Mouse (Mus musculus): ENCODE results near the gene Spata13. TPM values are rescaled to one million over a fixed set of nuclear protein-coding genes. Genes with fewer than 3 reads are reported as not detected.

The Spata13 gene
- polyA plus RNA-seq, 1 experiment from 2014 or later: 34.8 TPM

- H3K36me3 ChIP-seq: no peaks in the 10 kb centered on the region
- 13% methylated on average over 7 of the region's 7 CpGs for WGBS
- peak overlapping the region; percentile 53; the same call in 1 of the 2 replicates for H3K9ac ChIP-seq
- peak overlapping the region; percentile 40 for H3K4me2 ChIP-seq
- H3K9me3 ChIP-seq: no peaks in the 10 kb centered on the region
- no peak for ATAC-seq (ENCODE audit: low FRiP score)
- peak overlapping the region; percentile 26 for H3K27ac ChIP-seq
- H3K4me3 ChIP-seq: 0 out of 2 replicates have a peak overlapping the region, but pooled peaks have one; percentile 9
- no peaks in the 10 kb centered on the region for H3K27me3 ChIP-seq
- H3K4me1 ChIP-seq (replicated peaks): peaks cover 82% of the 10 kb centered on the region
These were observed 53.4 kb downstream of the Spata13 start for GRCm38 (mm10) chr14:60687241-60687640.

- H3K4me3 ChIP-seq: no peak overlapping the region
- ATAC-seq (ENCODE audit: low FRiP score): no peak
- peaks cover 84% of the 10 kb centered on the region for H3K4me1 ChIP-seq (replicated peaks)
- H3K4me2 ChIP-seq: no peak overlapping the region
- H3K9ac ChIP-seq: no peak overlapping the region; the same call in 1 of the 2 replicates
- no peaks in the 10 kb centered on the region for H3K27me3 ChIP-seq
- WGBS: 28% methylated on average over 7 of the region's 7 CpGs
- no peak overlapping the region for H3K27ac ChIP-seq
- no peaks in the 10 kb centered on the region for H3K36me3 ChIP-seq
- no peaks in the 10 kb centered on the region for H3K9me3 ChIP-seq
These were observed 54.9 kb downstream of the Spata13 start for GRCm38 (mm10) chr14:60688509-60689205.

GRCm38 (mm10) chr14:60689768-60690167, 56.0 kb downstream of the Spata13 start:
- Histone ChIP-seq H3K27me3 (no peaks in the 10 kb centered on the region), H3K4me2 (no peak overlapping the region), H3K4me3 (no peak overlapping the region), H3K36me3 (no peaks in the 10 kb centered on the region), H3K9ac (no peak overlapping the region), H3K4me1 (replicated peaks) (peaks cover 83% of the 10 kb centered on the region), H3K27ac (no peak overlapping the region), H3K9me3 (no peaks in the 10 kb centered on the region)
- 70% methylated on average over 5 of the region's 5 CpGs for WGBS
- no peak for ATAC-seq (ENCODE audit: low FRiP score)

- Histone ChIP-seq H3K4me1 (replicated peaks) (peaks cover 83% of the 10 kb centered on the region), H3K9ac (no peak overlapping the region)
- no peak for ATAC-seq (ENCODE audit: low FRiP score)
These were observed 56.8 kb downstream of the Spata13 start for GRCm38 (mm10) chr14:60690631-60691030.

GRCm38 (mm10) chr14:60693122-60693536, 59.3 kb downstream of the Spata13 start:
- peak overlapping the region; percentile 0; the same call in 1 of the 2 replicates for H3K9ac ChIP-seq
- no peak overlapping the region for H3K4me3 ChIP-seq
- H3K27ac ChIP-seq: 0 out of 2 replicates have a peak overlapping the region, but pooled peaks have one; percentile 31
- H3K36me3 ChIP-seq: no peaks in the 10 kb centered on the region
- peaks cover 68% of the 10 kb centered on the region for H3K4me1 ChIP-seq (replicated peaks)
- 42% methylated on average over 11 of the region's 11 CpGs for WGBS
- H3K9me3 ChIP-seq: no peaks in the 10 kb centered on the region
- no peak overlapping the region for H3K4me2 ChIP-seq
- ATAC-seq (ENCODE audit: low FRiP score): no peak
- H3K27me3 ChIP-seq: no peaks in the 10 kb centered on the region

More at GRCm38 (mm10) chr14:60690631-60691030, 56.8 kb downstream of the Spata13 start:
- Histone ChIP-seq H3K27ac (no peak overlapping the region), H3K9me3 (no peaks in the 10 kb centered on the region), H3K36me3 (no peaks in the 10 kb centered on the region), H3K4me2 (no peak overlapping the region), H3K27me3 (no peaks in the 10 kb centered on the region), H3K4me3 (no peak overlapping the region)
- WGBS: 24% methylated on average over 7 of the region's 7 CpGs

- peaks cover 66% of the 10 kb centered on the region for H3K4me1 ChIP-seq (replicated peaks)
These were observed 59.9 kb downstream of the Spata13 start for GRCm38 (mm10) chr14:60693666-60694065.

GRCm38 (mm10) chr14:60694215-60694997, 60.6 kb downstream of the Spata13 start:
- H3K4me3 ChIP-seq: no peak overlapping the region
- H3K4me2 ChIP-seq: no peak overlapping the region
- peaks cover 65% of the 10 kb centered on the region for H3K4me1 ChIP-seq (replicated peaks)
- no peaks in the 10 kb centered on the region for H3K36me3 ChIP-seq
- H3K9ac ChIP-seq: no peak overlapping the region
- no peaks in the 10 kb centered on the region for H3K27me3 ChIP-seq
- no peaks in the 10 kb centered on the region for H3K9me3 ChIP-seq
- no peak for ATAC-seq (ENCODE audit: low FRiP score)
- peak overlapping the region; percentile 31; the same call in 1 of the 2 replicates for H3K27ac ChIP-seq
- WGBS: 81% methylated on average over 14 of the region's 14 CpGs

More at GRCm38 (mm10) chr14:60693666-60694065, 59.9 kb downstream of the Spata13 start:
- H3K36me3 ChIP-seq: no peaks in the 10 kb centered on the region
- H3K27ac ChIP-seq: peak overlapping the region; percentile 31; the same call in 1 of the 2 replicates
- 75% methylated on average over 5 of the region's 5 CpGs for WGBS
- no peaks in the 10 kb centered on the region for H3K9me3 ChIP-seq
- H3K4me3 ChIP-seq: no peak overlapping the region
- ATAC-seq (ENCODE audit: low FRiP score): no peak
- H3K9ac ChIP-seq: 0 out of 2 replicates have a peak overlapping the region, but pooled peaks have one; percentile 0
- H3K4me2 ChIP-seq: no peak overlapping the region
- no peaks in the 10 kb centered on the region for H3K27me3 ChIP-seq

GRCm38 (mm10) chr14:60697351-60697750, 63.5 kb downstream of the Spata13 start:
- Histone ChIP-seq H3K9ac (no peak overlapping the region), H3K4me2 (no peak overlapping the region), H3K36me3 (no peaks in the 10 kb centered on the region), H3K4me3 (no peak overlapping the region), H3K27ac (no peak overlapping the region), H3K9me3 (no peaks in the 10 kb centered on the region), H3K27me3 (no peaks in the 10 kb centered on the region), H3K4me1 (replicated peaks) (peaks cover 39% of the 10 kb centered on the region)
- ATAC-seq (ENCODE audit: low FRiP score): peak; percentile 19; the same call in 1 of the 2 replicates
- 88% methylated on average over 8 of the region's 8 CpGs for WGBS

- WGBS: 61% methylated on average over 10 of the region's 10 CpGs
- no peaks in the 10 kb centered on the region for H3K27me3 ChIP-seq
- H3K27ac ChIP-seq: peak overlapping the region; percentile 15
- H3K36me3 ChIP-seq: no peaks in the 10 kb centered on the region
- peaks cover 23% of the 10 kb centered on the region for H3K4me1 ChIP-seq (replicated peaks)
- H3K4me2 ChIP-seq: no peak overlapping the region
- ATAC-seq (ENCODE audit: low FRiP score): no peak
- H3K9ac ChIP-seq: no peak overlapping the region
- H3K4me3 ChIP-seq: no peak overlapping the region
- H3K9me3 ChIP-seq: no peaks in the 10 kb centered on the region
These were observed 65.2 kb downstream of the Spata13 start for GRCm38 (mm10) chr14:60698980-60699379.

- no peak overlapping the region for H3K4me3 ChIP-seq
- H3K27me3 ChIP-seq: no peaks in the 10 kb centered on the region
- H3K4me2 ChIP-seq: no peak overlapping the region
- no peaks in the 10 kb centered on the region for H3K36me3 ChIP-seq
- H3K9ac ChIP-seq: no peak overlapping the region
- no peaks in the 10 kb centered on the region for H3K9me3 ChIP-seq
- H3K27ac ChIP-seq: no peak overlapping the region
- peaks cover 13% of the 10 kb centered on the region for H3K4me1 ChIP-seq (replicated peaks)
- 82% methylated on average over 10 of the region's 10 CpGs for WGBS
- ATAC-seq (ENCODE audit: low FRiP score): no peak
These were observed 68.8 kb downstream of the Spata13 start for GRCm38 (mm10) chr14:60702377-60703140.

GRCm38 (mm10) chr14:60704510-60704909, 70.7 kb downstream of the Spata13 start:
- H3K4me3 ChIP-seq: no peak overlapping the region
- H3K36me3 ChIP-seq: no peaks in the 10 kb centered on the region
- no peaks in the 10 kb centered on the region for H3K27me3 ChIP-seq
- no peak overlapping the region for H3K9ac ChIP-seq
- peaks cover 3% of the 10 kb centered on the region; the same call in 1 of the 2 replicates for H3K4me1 ChIP-seq (replicated peaks)
- no peak overlapping the region for H3K27ac ChIP-seq
- ATAC-seq (ENCODE audit: low FRiP score): no peak
- 89% methylated on average over 6 of the region's 6 CpGs for WGBS
- H3K4me2 ChIP-seq: no peak overlapping the region
- no peaks in the 10 kb centered on the region for H3K9me3 ChIP-seq

GRCm38 (mm10) chr14:60704961-60705360, 71.2 kb downstream of the Spata13 start:
- H3K4me3 ChIP-seq: no peak overlapping the region
- no peaks in the 10 kb centered on the region for H3K27me3 ChIP-seq
- no peak overlapping the region for H3K4me2 ChIP-seq
- H3K27ac ChIP-seq: no peak overlapping the region
- H3K36me3 ChIP-seq: no peaks in the 10 kb centered on the region
- H3K4me1 ChIP-seq (replicated peaks): no peaks in the 10 kb centered on the region
- no peak overlapping the region for H3K9ac ChIP-seq
- no peak for ATAC-seq (ENCODE audit: low FRiP score)
- WGBS: 66% methylated on average over 3 of the region's 3 CpGs
- no peaks in the 10 kb centered on the region for H3K9me3 ChIP-seq

Measured in hindbrain, embryonic 13.5 days (tissue).